Mouse (Mus musculus) MEL (cell line): ENCODE results near the gene A030005K14Rik.

Experiments used
- CTCF ChIP-seq, 3 experiments: IDR thresholded peaks in 2 of 3; conservative IDR thresholded peaks in 1 of 3; 2 replicates each; pipeline ENCODE4 v1.5.1; 2011 to 2012; ENCODE audit warnings: low read length in 3 of 3, low read depth in 2 of 3, mild to moderate bottlenecking in 2 of 3, improper control_type of control experiment in 1 of 3, inconsistent platforms in 1 of 3, mixed read lengths in 1 of 3, moderate library complexity in 1 of 3; ENCODE audit not compliant: control insufficient read depth in 1 of 3, insufficient read depth in 1 of 3, poor library complexity in 1 of 3, severe bottlenecking in 1 of 3
- ELF1 ChIP-seq: IDR thresholded peaks from 2 replicates; pipeline ENCODE4 v1.6.1; 2014; ENCODE audit warnings: low read depth, mild to moderate bottlenecking, inconsistent platforms, low read length, improper control_type of control experiment, moderate library complexity
- ETS1 ChIP-seq: IDR thresholded peaks from 2 replicates; pipeline ENCODE4 v1.6.1; 2012; ENCODE audit warnings: low read depth, mild to moderate bottlenecking, inconsistent platforms, low read length, improper control_type of control experiment, moderate library complexity
- GABPA ChIP-seq: IDR thresholded peaks from 2 replicates; pipeline ENCODE4 v1.6.1; 2012; ENCODE audit warnings: low read depth, mild to moderate bottlenecking, inconsistent platforms, low read length, improper control_type of control experiment, moderate library complexity
- GATA1 ChIP-seq: IDR thresholded peaks from 2 replicates; pipeline ENCODE4 v1.6.1; 2011; ENCODE audit warnings: low read depth, low read length, improper control_type of control experiment
- JUND ChIP-seq: IDR thresholded peaks from 2 replicates; pipeline ENCODE4 v1.6.1; 2011; ENCODE audit warnings: low read depth, mild to moderate bottlenecking, improper control_type of control experiment, low read length
- NRF1 ChIP-seq: IDR thresholded peaks from 2 replicates; pipeline ENCODE4 v1.6.1; 2014; ENCODE audit warnings: low read depth, mild to moderate bottlenecking, inconsistent platforms, low read length, improper control_type of control experiment, moderate library complexity; ENCODE audit not compliant: poor library complexity, insufficient read depth, severe bottlenecking
- POLR2A ChIP-seq, 2 experiments: IDR thresholded peaks; 2 replicates each; pipeline ENCODE4 v1.6.1; 2011 to 2012; ENCODE audit warnings: low read length in 2 of 2, mild to moderate bottlenecking in 2 of 2, control low read depth in 1 of 2, improper control_type of control experiment in 1 of 2, low read depth in 1 of 2, moderate library complexity in 1 of 2; ENCODE audit not compliant: control insufficient read depth in 1 of 2, insufficient read depth in 1 of 2, poor library complexity in 1 of 2
- TBP ChIP-seq: IDR thresholded peaks from 2 replicates; pipeline ENCODE4 v1.8.0; 2011; ENCODE audit warnings: low read depth, low read length, improper control_type of control experiment
- UBTF ChIP-seq: IDR thresholded peaks from 2 replicates; pipeline ENCODE4 v1.6.1; 2012; ENCODE audit warnings: low read depth, mild to moderate bottlenecking, inconsistent platforms, low read length, improper control_type of control experiment, moderate library complexity, borderline replicate concordance; ENCODE audit not compliant: insufficient read depth
- ZKSCAN1 ChIP-seq: IDR thresholded peaks from 2 replicates; pipeline ENCODE4 v1.6.1; 2012; ENCODE audit warnings: low read depth, mild to moderate bottlenecking, inconsistent platforms, low read length, improper control_type of control experiment, moderate library complexity

GRCm38 (mm10) chr1:83038109-83038672, 21.0 kb downstream of the A030005K14Rik start, which contains the start of gene Slc19a3:
- TF ChIP-seq JUND (no peak), CTCF (IDR thresholded peaks at IDR 0.05 in 2 of 3, conservative IDR thresholded peaks at IDR 0.05 in 1 of 3; ENCODE audit: control insufficient read depth in 1 of 3, insufficient read depth in 1 of 3, low read depth in 2 of 3, low read length in 3 of 3, poor library complexity in 1 of 3, severe bottlenecking in 1 of 3) (no peak), ELF1 (no peak), POLR2A (IDR thresholded peaks at IDR 0.05; ENCODE audit: control insufficient read depth in 1 of 2, insufficient read depth in 1 of 2, low read depth in 1 of 2, low read length in 2 of 2, poor library complexity in 1 of 2) (no peak), ETS1 (no peak), UBTF (no peak), TBP (no peak), NRF1 (no peak), GATA1 (no peak), GABPA (no peak), ZKSCAN1 (no peak)
